Mouse (Mus musculus): ENCODE data around the gene Cryba4.

DNA sequence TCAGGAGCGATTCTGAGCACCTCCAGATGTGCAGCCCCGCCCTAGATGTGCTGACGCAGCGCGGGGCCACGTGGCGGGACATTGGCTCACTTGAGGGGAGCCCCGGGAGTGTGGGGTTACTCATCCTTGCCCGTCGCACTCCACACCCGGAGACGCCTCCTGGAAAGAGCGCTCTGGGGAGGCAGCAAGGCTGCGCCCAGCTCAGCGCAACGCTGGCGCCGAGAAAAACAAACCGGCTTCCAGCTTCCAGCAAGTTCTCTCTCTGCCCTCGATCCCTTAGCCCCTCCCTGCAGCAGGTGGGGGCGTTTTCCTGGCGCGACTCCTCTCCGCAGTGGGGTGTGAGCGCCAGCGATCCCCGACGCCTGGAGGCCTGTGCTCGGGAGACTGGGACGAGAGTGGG is 25.0 kb downstream of the Cryba4 start:
- TF ChIP-seq CEBPB (IDR thresholded peaks at IDR 0.05; ENCODE audit: insufficient read depth, poor library complexity, severe bottlenecking) (no peak), MAX (IDR thresholded peaks at IDR 0.05; ENCODE audit: low read depth) (no peak), E2F4 (IDR thresholded peaks at IDR 0.05; ENCODE audit: insufficient read depth) (no peak), POLR2AphosphoS2 (IDR thresholded peaks at IDR 0.05; ENCODE audit: insufficient read length, low read depth) (no peak), POLR2A (IDR thresholded peaks at IDR 0.05; ENCODE audit: insufficient read length, low read depth) (no peak), USF1 (IDR thresholded peaks at IDR 0.05; ENCODE audit: low read depth) (no peak), MYOG (IDR thresholded peaks at IDR 0.05; ENCODE audit: control insufficient read depth in 1 of 3, insufficient read depth in 1 of 3, insufficient read length in 2 of 3, low read depth in 2 of 3) (no peak)
